Mouse (Mus musculus): ENCODE measurements around the gene Itpr2.

GRCm38 (mm10) chr6:146420718-146421117 lies 81.3 kb downstream of the Itpr2 start:
- no peak for TF ChIP-seq CTCF (IDR thresholded peaks at IDR 0.05; ENCODE audit: extremely low read depth, insufficient read length, insufficient replicate concordance, low read depth, low read length)
- no peak for TF ChIP-seq POLR2A (IDR thresholded peaks at IDR 0.05; ENCODE audit: low read depth, low read length)
